In genomic region chr6:52175864-52176263, GRCm38 (mm10) we compare ENCODE assay signal across 11 mouse cellular contexts. TPM values are rescaled to one million over a fixed set of nuclear protein-coding genes. Genes with fewer than 3 reads are reported as not detected.
DNase-seq lines count a peak whose midpoint lies in the region; ATAC-seq lines count a peak whose summit lies in the region.
"Had no signal": no experiment of that assay in that cellular context is flagged by ENCODE, and none has a peak within 500 bp of the region (broad histone marks: within the 10 kb centered on the region; RNA-seq: fewer than 3 reads in every experiment).

No protein-coding gene starts in this region.

- H3K9ac ChIP-seq in heart, embryonic 14.5 days (ENCODE audit: low read length) = peak overlapping the region; percentile 31
- peak overlapping the region; percentile 56 for H3K9ac ChIP-seq in limb, embryonic 11.5 days (ENCODE audit: low read length)
- H3K9ac ChIP-seq in neural tube, embryonic 14.5 days (replicated peaks; ENCODE audit: low read depth, low read length) = peak overlapping the region; percentile 76

- H3K4me1 ChIP-seq in heart, embryonic 14.5 days (ENCODE audit: control insufficient read depth in 2 of 2, insufficient read depth in 2 of 2, low read length in 2 of 2) = peaks cover 0 to 3% of the 10 kb centered on the region in 2 experiments; a peak in 2 of 4 replicates
- peaks cover 71% of the 10 kb centered on the region for H3K4me1 ChIP-seq in limb, embryonic 11.5 days (ENCODE audit: control insufficient read depth, insufficient read depth, low read length)
- peaks cover 84% of the 10 kb centered on the region for H3K4me1 ChIP-seq in neural tube, embryonic 14.5 days (ENCODE audit: control insufficient read depth, insufficient read depth, low read length)

- peak overlapping the region; percentile 19 to 36; a peak in 3 of 4 replicates for H3K4me3 ChIP-seq in heart, embryonic 14.5 days (ENCODE audit: control insufficient read depth in 1 of 2, insufficient read depth in 1 of 2, low read depth in 1 of 2, low read length in 2 of 2)
- H3K4me3 ChIP-seq in limb, embryonic 11.5 days (ENCODE audit: low read depth, low read length) = peak overlapping the region; percentile 42
- H3K4me3 ChIP-seq in neural tube, embryonic 14.5 days (ENCODE audit: low read depth, low read length) = peak overlapping the region; percentile 38

- no peak for DNase-seq in heart, adult 9 months (ENCODE audit: low spot score in 2 of 2)
- DNase-seq in heart, postnatal 4 days = peak; percentile 31
- DNase-seq in limb, embryonic 11.5 days (ENCODE audit: low spot score) = peak; percentile 61
- DNase-seq in ovary, postnatal 10 days (ENCODE audit: low spot score) = no peak
- DNase-seq in spleen, postnatal 14 days (ENCODE audit: low spot score in 2 of 2) = no peak
- DNase-seq: thymus, postnatal 25 days had no signal

- ATAC-seq in heart, embryonic 14.5 days (ENCODE audit: insufficient number of reproducible peaks, insufficient read depth, low FRiP score, low read depth) = no peak
- ATAC-seq in limb, embryonic 11.5 days (ENCODE audit: insufficient number of reproducible peaks, low FRiP score, low TSS enrichment, low read depth) = no peak
- peak; percentile 9; the same call in 1 of the 2 replicates for ATAC-seq in neural tube, embryonic 14.5 days (ENCODE audit: low read depth)
- no peak for ATAC-seq in inflammation-experienced regulatory T-cells, adult 6 months

- H3K4me2 ChIP-seq in heart, embryonic 14.5 days (ENCODE audit: low read length) = peak overlapping the region; percentile 38; the same call in 1 of the 2 replicates
- H3K4me2 ChIP-seq in limb, embryonic 11.5 days (ENCODE audit: low read depth, severe bottlenecking) = peak overlapping the region; percentile 61
- H3K4me2 ChIP-seq in neural tube, embryonic 14.5 days (ENCODE audit: low read depth, low read length) = peak overlapping the region; percentile 90

- no peaks in the 10 kb centered on the region for H3K9me3 ChIP-seq in heart, embryonic 14.5 days (ENCODE audit: control insufficient read depth, low read length)
- H3K9me3 ChIP-seq in limb, embryonic 11.5 days (ENCODE audit: control insufficient read depth, low read length) = no peaks in the 10 kb centered on the region
- H3K9me3 ChIP-seq in neural tube, embryonic 14.5 days (ENCODE audit: control insufficient read depth, low read length) = no peaks in the 10 kb centered on the region
- H3K9me3 ChIP-seq: G1E had no signal

- peaks cover 98% of the 10 kb centered on the region for H3K27me3 ChIP-seq in heart, embryonic 14.5 days (ENCODE audit: control insufficient read depth, insufficient read depth, low read length)
- H3K27me3 ChIP-seq in limb, embryonic 11.5 days (ENCODE audit: control insufficient read depth, insufficient read depth, low read length) = peaks cover 20% of the 10 kb centered on the region
- H3K27me3 ChIP-seq in neural tube, embryonic 14.5 days (ENCODE audit: control insufficient read depth, insufficient read depth, low read length) = no peaks in the 10 kb centered on the region

- H3K27ac ChIP-seq in heart, embryonic 14.5 days (replicated peaks in 1 of 2; ENCODE audit: control insufficient read depth in 1 of 2, insufficient read depth in 1 of 2, low read depth in 2 of 2, low read length in 2 of 2) = peak overlapping the region in 1 of 2 experiments; percentile 55; a peak in 2 of 4 replicates
- peak overlapping the region; percentile 48 for H3K27ac ChIP-seq in limb, embryonic 11.5 days (replicated peaks; ENCODE audit: low read depth, low read length)
- peak overlapping the region; percentile 87 for H3K27ac ChIP-seq in neural tube, embryonic 14.5 days (ENCODE audit: low read depth, low read length)

- no peaks in the 10 kb centered on the region for H3K36me3 ChIP-seq in heart, embryonic 14.5 days (ENCODE audit: control insufficient read depth, insufficient read depth, low read length)
- H3K36me3 ChIP-seq in limb, embryonic 11.5 days (ENCODE audit: control insufficient read depth, insufficient read depth, low read length) = no peaks in the 10 kb centered on the region
- peaks cover under 1% of the 10 kb centered on the region; the same call in 1 of the 2 replicates for H3K36me3 ChIP-seq in neural tube, embryonic 14.5 days (ENCODE audit: control insufficient read depth, insufficient read depth, low read length)
- H3K36me3 ChIP-seq: G1E had no signal

- 4% methylated on average over 19 of the region's 35 CpGs for WGBS in heart, embryonic 14.5 days
- WGBS in limb, embryonic 11.5 days = 2% methylated on average over 21 of the region's 35 CpGs
- 2% methylated on average over 19 of the region's 35 CpGs for WGBS in neural tube, embryonic 14.5 days

RNA-seq across cellular contexts. Expression of gene 5730596B20Rik, which starts 1.4 kb away (rescaled TPM):
- polyA plus RNA-seq in heart, embryonic 14.5 days (2014; fragmentation: Nextera tagmentation; extraction: Ambion mirVana) = not detected in 2 replicates
- under 1 TPM; 0.20 to 0.29 TPM for total RNA-seq in heart, postnatal 4 days (2021)
- 0.99 and 1.4 TPM in 2 replicates for polyA plus RNA-seq in limb, embryonic 11.5 days (2014; fragmentation: Nextera tagmentation; extraction: Ambion mirVana)
- 1.8 and 2.2 TPM in 2 replicates for polyA plus RNA-seq in neural tube, embryonic 14.5 days (2014; fragmentation: Nextera tagmentation; extraction: Ambion mirVana)
- polyA plus RNA-seq in inflammation-experienced regulatory T-cells, adult 6 months (2017; shearing (Covaris generic)) = not detected
- total RNA-seq: common myeloid progenitor, adult 5-6 weeks had no signal
- polyA plus RNA-seq: G1E had no signal

RNA-seq across cellular contexts. Expression of gene Hoxa2, which starts 11.2 kb away (rescaled TPM):
- polyA plus RNA-seq in heart, embryonic 14.5 days (2014; fragmentation: Nextera tagmentation; extraction: Ambion mirVana) = 0.51 and 0.66 TPM in 2 replicates
- under 1 TPM; 0.60 to 0.68 TPM for total RNA-seq in heart, postnatal 4 days (2021)
- 2.8 and 3.0 TPM in 2 replicates for polyA plus RNA-seq in limb, embryonic 11.5 days (2014; fragmentation: Nextera tagmentation; extraction: Ambion mirVana)
- 7.0 and 8.8 TPM in 2 replicates for polyA plus RNA-seq in neural tube, embryonic 14.5 days (2014; fragmentation: Nextera tagmentation; extraction: Ambion mirVana)
- polyA plus RNA-seq in inflammation-experienced regulatory T-cells, adult 6 months (2017; shearing (Covaris generic)) = not detected
- total RNA-seq: common myeloid progenitor, adult 5-6 weeks; G1E had no signal
- polyA plus RNA-seq: G1E had no signal

RNA-seq across cellular contexts. Expression of gene Hoxa4, which starts 15.7 kb away (rescaled TPM):
- 0.32 and 0.36 TPM in 2 replicates for polyA plus RNA-seq in heart, embryonic 14.5 days (2014; fragmentation: Nextera tagmentation; extraction: Ambion mirVana)
- total RNA-seq in heart, postnatal 4 days (2021) = under 1 TPM; 0.71 to 0.86 TPM
- 1.0 and 1.3 TPM in 2 replicates for polyA plus RNA-seq in limb, embryonic 11.5 days (2014; fragmentation: Nextera tagmentation; extraction: Ambion mirVana)
- 1.6 and 2.7 TPM in 2 replicates for polyA plus RNA-seq in neural tube, embryonic 14.5 days (2014; fragmentation: Nextera tagmentation; extraction: Ambion mirVana)
- polyA plus RNA-seq in inflammation-experienced regulatory T-cells, adult 6 months (2017; shearing (Covaris generic)) = not detected
- total RNA-seq: G1E had no signal
- polyA plus RNA-seq: G1E had no signal

RNA-seq across cellular contexts. Expression of gene Hoxa1, which starts 17.7 kb away (rescaled TPM):
- polyA plus RNA-seq in heart, embryonic 14.5 days (2014; fragmentation: Nextera tagmentation; extraction: Ambion mirVana) = 0.75 and 0.82 TPM in 2 replicates
- under 1 TPM; 0.19 to 0.23 TPM for total RNA-seq in heart, postnatal 4 days (2021)
- 0.99 and 1.1 TPM in 2 replicates for polyA plus RNA-seq in limb, embryonic 11.5 days (2014; fragmentation: Nextera tagmentation; extraction: Ambion mirVana)
- polyA plus RNA-seq in neural tube, embryonic 14.5 days (2014; fragmentation: Nextera tagmentation; extraction: Ambion mirVana) = 0.76 and 0.92 TPM in 2 replicates
- not detected for polyA plus RNA-seq in inflammation-experienced regulatory T-cells, adult 6 months (2017; shearing (Covaris generic))
- total RNA-seq: common myeloid progenitor, adult 5-6 weeks had no signal
- polyA plus RNA-seq: G1E had no signal

RNA-seq across cellular contexts. Expression of gene Hoxa5, which starts 28.5 kb away (rescaled TPM):
- 0.31 and 1.3 TPM in 2 replicates for polyA plus RNA-seq in heart, embryonic 14.5 days (2014; fragmentation: Nextera tagmentation; extraction: Ambion mirVana)
- 1 to 10 TPM; 1.3 to 1.5 TPM for total RNA-seq in heart, postnatal 4 days (2021)
- polyA plus RNA-seq in limb, embryonic 11.5 days (2014; fragmentation: Nextera tagmentation; extraction: Ambion mirVana) = 11.0 and 11.3 TPM in 2 replicates
- polyA plus RNA-seq in neural tube, embryonic 14.5 days (2014; fragmentation: Nextera tagmentation; extraction: Ambion mirVana) = 20.9 and 30.6 TPM in 2 replicates
- polyA plus RNA-seq in inflammation-experienced regulatory T-cells, adult 6 months (2017; shearing (Covaris generic)) = not detected
- polyA plus RNA-seq: G1E had no signal

Comparison
In these comparisons a context has a peak if more than half of its experiments do, and no peak if none do; other contexts are left out.
1. DNase-seq: peak in heart, postnatal 4 days (single experiment) and limb, embryonic 11.5 days (single experiment); none in heart, adult 9 months (0 of 2), ovary, postnatal 10 days (single experiment) and spleen, postnatal 14 days (0 of 2).
2. H3K4me2 ChIP-seq: peak in every context shown above with its lines; median percentile 90 in neural tube, embryonic 14.5 days; 61 in limb, embryonic 11.5 days; 38 in heart, embryonic 14.5 days.
3. Peak in every context shown above with its lines, with median percentiles within 50 percentile points of each other: H3K4me3 ChIP-seq and H3K9ac ChIP-seq.